Mouse (Mus musculus): ENCODE measurements around the gene Lrrc38.
A peak's percentile ranks its signal among the peaks of the same experiment; 100 is the strongest.

Lrrc38 gene

DNA sequence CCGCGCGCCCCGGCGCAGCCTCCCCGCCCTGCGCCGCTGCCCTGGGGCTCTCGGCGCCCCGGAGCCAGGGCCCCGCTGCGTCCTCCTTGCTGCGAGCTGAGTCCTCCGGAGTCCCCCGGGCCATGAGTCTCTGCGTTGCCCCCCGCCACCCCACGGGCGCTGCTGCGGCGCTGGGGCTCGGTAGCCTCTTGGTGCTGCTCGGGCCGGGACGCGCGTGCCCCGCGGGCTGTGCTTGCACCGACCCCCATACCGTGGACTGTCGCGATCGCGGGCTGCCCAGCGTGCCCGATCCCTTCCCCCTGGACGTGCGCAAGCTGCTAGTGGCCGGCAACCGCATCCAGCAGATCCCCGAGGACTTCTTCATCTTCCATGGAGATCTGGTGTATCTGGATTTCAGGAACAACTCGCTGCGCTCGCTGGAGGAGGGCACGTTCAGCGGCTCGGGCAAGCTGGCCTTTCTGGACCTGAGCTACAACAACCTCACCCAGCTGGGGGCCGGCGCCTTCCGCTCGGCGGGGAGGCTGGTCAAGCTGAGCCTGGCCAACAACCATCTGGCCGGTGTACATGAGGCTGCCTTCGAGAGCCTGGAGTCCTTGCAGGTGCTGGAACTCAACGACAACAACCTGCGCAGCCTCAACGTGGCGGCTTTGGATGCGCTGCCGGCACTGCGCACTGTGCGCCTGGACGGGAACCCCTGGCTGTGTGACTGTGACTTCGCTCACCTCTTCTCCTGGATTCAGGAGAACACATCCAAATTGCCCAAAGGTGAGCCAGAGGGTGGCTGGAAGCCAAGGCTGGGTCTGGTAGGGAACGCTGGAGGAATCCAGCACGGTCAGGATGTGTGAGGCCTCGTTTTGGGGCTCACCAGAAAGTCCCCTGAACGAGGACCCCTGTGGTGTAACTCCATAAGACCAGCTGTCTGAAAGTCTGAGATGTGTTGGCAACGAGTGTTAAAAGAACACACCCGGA is 774 bp downstream of the Lrrc38 start:
- peak in 1 of 2 experiments; percentile 59 for DNase-seq (ENCODE audit: inconsistent age in 2 of 2, low spot score in 1 of 2)

- DNase-seq (ENCODE audit: inconsistent age in 2 of 2, low spot score in 1 of 2), result no peak
Measured at GRCm38 (mm10) chr4:143352301-143352700, 2.7 kb downstream of the Lrrc38 start.

DNA sequence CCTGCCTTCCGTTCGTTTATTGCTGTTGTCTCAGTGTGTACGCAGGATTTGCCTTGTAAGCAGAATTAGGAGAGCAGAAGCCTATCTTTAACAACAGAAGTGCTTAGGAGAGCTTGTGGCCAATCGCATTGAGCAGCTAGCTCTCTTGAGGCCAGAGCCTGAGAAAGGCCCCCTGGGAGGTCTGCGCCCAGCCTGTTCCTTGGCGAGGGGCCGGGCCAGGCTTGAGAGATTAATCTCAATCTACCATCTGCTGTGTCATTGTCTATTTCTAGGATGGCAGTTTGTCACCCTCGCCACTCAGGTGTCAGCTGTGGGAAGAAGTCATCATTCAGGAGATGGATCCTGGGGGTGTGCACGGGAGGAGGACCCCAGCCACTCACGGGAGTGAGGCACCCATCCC is 12.0 kb downstream of the Lrrc38 start:
- no peak for DNase-seq (ENCODE audit: inconsistent age in 2 of 2, low spot score in 1 of 2)

GRCm38 (mm10) chr4:143366415-143367041 is 17.0 kb downstream of the Lrrc38 start:
- peak; percentile 37 to 82 for DNase-seq (ENCODE audit: inconsistent age in 2 of 2, low spot score in 1 of 2)

- DNase-seq (ENCODE audit: inconsistent age in 2 of 2, low spot score in 1 of 2), result no peak
Measured at GRCm38 (mm10) chr4:143379480-143379879, 29.9 kb downstream of the Lrrc38 start.

DNA sequence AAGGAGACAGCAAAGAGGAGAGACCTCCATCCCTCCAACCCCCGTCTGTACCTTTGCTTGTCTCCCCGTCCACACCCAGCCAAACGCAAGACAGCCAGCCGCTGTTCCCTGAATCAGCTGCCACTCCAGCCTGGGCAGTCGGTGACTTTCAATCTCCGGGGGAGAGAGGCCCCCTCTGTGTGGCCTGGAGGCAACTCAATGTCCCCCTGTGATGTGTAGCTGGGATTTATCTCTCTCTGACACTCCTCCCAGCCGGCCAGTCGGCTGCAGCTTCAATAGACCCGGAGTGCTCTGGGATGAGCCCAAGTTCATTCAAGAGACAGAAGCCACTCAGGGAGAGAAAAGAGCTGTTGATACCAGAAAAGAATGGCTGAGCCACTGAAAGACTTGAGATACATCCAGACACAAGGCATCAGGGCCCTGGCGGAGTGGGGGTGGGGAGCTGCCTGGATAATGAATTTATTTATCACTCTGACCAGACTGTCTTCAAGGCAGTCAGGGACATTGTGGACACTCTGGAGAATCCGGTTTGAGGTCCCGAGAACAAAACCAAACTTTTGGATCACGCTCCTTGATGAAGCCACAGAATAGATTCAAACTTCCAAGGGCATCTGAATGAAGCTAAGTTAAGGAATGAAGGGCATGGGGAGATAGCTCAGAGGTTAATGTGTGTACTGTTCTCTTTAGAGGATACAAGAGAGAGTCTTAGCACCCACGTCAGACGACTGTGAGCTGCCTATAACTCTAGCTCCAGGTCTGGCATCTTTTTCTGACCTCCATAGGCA is 30.6 kb downstream of the Lrrc38 start:
- peak in 1 of 2 experiments; percentile 56 for DNase-seq (ENCODE audit: inconsistent age in 2 of 2, low spot score in 1 of 2)

- peak in 1 of 2 experiments; percentile 69 for DNase-seq (ENCODE audit: inconsistent age in 2 of 2, low spot score in 1 of 2)
Measured at GRCm38 (mm10) chr4:143380716-143381004, 31.1 kb downstream of the Lrrc38 start.

- no peak for DNase-seq (ENCODE audit: inconsistent age in 2 of 2, low spot score in 1 of 2)
Measured at GRCm38 (mm10) chr4:143382163-143382562, 32.6 kb downstream of the Lrrc38 start.

GRCm38 (mm10) chr4:143383646-143384045 is 34.1 kb downstream of the Lrrc38 start:
- no peak for DNase-seq (ENCODE audit: inconsistent age in 2 of 2, low spot score in 1 of 2)

GRCm38 (mm10) chr4:143388955-143389702 is 39.6 kb downstream of the Lrrc38 start:
- peak; percentile 33 to 70 for DNase-seq (ENCODE audit: inconsistent age in 2 of 2, low spot score in 1 of 2)

- no peak for DNase-seq (ENCODE audit: inconsistent age in 2 of 2, low spot score in 1 of 2)
Measured at GRCm38 (mm10) chr4:143394181-143394580, 44.6 kb downstream of the Lrrc38 start, which contains the start of gene Pramel1. Pramel1 (plus strand) TSS chr4:143394428.

DNA sequence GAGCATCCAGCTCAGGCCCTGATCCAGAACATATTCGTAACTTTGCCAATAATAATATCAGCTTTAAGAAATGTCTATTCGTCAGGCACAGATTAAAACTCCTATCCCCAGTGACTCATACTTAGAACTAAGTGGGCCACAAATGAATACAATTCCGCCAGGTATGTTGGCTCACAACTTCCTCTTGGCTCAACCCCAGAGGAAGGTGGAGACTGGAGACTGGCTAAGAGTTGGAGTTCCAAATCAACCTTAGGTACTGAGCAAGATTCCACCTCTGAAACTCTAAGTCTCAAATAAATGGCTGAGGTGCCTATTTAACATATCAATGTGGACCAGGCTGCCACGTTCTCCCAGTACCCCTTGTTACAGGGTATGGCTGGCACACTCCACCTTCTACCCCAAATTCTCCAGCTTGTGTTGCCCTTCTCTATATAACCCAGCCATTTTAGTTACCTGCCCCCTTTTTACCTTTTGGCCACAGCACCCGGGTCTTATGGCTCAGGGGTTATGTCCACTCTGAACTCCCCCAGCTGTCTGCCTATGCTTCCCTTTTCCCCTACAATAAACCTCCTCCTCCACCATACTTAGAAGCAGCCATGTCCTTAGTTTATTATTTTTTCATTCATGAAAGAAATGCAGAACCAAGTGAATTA is 62.1 kb downstream of the Lrrc38 start:
- DNase-seq (ENCODE audit: inconsistent age in 2 of 2, low spot score in 1 of 2), result peak; percentile 17 to 57

DNA sequence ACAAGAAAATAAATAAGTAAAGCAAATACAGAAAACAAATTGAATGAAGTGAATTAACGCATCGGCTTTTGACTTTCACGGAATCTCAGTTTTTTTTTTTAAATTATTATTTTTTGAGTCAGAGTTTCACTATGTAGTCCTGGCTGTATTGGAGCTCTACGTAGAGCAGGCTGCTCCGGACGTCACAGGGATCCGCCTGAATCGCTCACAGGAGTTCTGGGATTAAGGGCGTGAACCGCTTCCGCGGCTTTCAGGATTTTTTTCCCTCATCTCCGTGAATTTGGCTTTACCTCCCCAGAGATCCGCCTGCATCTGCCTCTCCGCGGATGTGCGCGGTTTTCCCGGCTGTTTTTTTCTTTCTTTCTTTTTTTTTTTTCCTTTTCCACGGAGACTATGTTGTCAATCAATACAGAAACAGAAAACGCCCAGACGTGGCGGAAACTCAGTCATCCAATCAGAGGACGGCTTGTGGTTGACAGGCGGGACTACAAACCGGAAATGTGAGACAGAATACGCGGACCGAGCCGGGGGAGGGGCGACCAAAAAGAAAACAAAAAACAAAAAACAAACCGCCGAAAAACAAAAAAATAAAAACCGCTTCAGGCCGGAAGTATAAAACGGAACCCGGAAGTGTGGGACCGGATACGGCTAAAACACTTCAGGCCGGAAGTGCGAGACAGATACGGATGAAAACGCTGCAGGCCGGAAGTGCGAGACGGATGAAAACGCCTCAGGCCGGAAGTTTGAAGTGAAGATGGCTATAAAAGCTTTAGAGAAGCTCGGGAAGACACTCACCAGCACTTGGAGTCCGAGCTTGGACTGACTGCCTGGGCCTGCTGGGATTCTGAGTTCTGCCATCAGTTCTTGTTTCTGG is 62.9 kb downstream of the Lrrc38 start, which contains the start of gene Pramef8:
Gene Pramef8 (plus strand): TSS at position 208 of the 874 bp plus-strand sequence.
- DNase-seq (ENCODE audit: inconsistent age in 2 of 2, low spot score in 1 of 2), result peak; percentile 92 to 99

- DNase-seq (ENCODE audit: inconsistent age in 2 of 2, low spot score in 1 of 2), result no peak
Measured at GRCm38 (mm10) chr4:143413621-143414020, 64.1 kb downstream of the Lrrc38 start.

DNA sequence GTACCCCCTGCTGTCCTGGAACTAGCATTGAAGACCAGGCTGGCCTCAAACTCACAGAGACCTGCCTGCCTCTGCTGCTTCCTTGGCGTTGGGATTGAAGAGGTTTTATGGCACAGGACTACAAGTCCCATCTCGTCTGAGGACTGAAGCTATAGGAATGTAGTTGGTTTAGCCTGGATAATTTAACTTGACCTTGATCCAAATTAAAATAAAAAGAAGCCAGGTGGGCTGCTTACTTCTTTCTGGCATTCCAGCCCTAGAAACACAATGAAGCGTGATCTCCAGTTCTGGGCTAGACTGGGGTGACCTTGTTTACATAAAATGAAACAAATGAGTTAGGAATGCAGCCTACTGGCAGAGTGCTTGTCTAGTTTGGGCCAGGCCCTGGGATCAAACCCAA is 64.6 kb downstream of the Lrrc38 start:
- DNase-seq (ENCODE audit: inconsistent age in 2 of 2, low spot score in 1 of 2), result peak in 1 of 2 experiments; percentile 25

Data from adrenal gland, adult (tissue).